Mouse (Mus musculus): Measurements from ENCODE around the gene Sipa1l2.

DNA sequence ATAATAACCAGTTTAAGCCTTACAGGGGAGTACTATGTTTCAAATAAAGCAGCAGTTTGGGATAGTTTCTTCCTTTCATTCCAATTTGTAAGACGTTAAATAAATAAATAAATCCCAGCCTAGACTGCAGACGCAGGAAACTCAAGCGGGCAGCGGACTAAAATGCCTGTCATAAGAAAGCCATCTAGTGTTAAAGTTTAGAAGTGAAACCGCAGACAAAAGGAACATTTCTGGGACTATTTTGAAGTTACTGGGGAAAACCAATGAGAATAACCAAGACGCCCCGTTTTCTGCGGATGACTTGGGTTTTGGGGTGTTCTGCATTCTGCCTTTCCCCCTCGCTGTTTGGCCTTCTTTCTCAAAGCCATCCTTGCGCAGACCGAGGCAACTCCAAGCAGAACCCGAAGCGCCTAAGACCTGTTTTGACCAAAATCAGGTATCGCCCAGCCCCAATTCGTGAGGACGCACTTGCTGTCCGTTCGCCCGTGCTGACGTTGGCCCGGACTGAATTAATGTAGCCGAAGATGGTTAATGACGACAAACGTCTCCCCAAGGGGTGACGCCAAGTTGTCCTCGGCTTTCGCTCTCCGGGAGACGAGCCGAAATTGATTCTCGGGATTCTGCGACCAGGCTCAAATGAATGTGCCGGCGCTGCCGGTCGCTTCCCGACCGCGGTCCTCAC lies 616 bp downstream of the Sipa1l2 start:
- TF ChIP-seq GATA1 (IDR thresholded peaks at IDR 0.05; ENCODE audit: low read length) (no peak), TAL1 (IDR thresholded peaks at IDR 0.05; ENCODE audit: low read length) (no peak)
